Mouse (Mus musculus) cortical plate, adult 2 months (tissue): ENCODE results near the gene Adarb1.

Source experiments
- CTCF ChIP-seq: fragments of 200-500 bp; IDR thresholded peaks from 2 replicates; pipeline ENCODE4 v1.5.1; 2011; ENCODE audit warnings: mild to moderate bottlenecking, control low read depth, low read length; ENCODE audit not compliant: insufficient read depth; ENCODE audit errors: extremely low read depth
- POLR2A ChIP-seq: fragments of 200-500 bp; IDR thresholded peaks from 2 replicates; pipeline ENCODE4 v1.6.1; 2011; ENCODE audit warnings: mild to moderate bottlenecking, low read length, control low read depth; ENCODE audit not compliant: insufficient read depth; ENCODE audit errors: extremely low read depth

GRCm38 (mm10) chr10:77255676-77256075, 162.4 kb downstream of the Adarb1 start:
- TF ChIP-seq CTCF (no peak), POLR2A (no peak)
